Comparison of ENCODE assay signal across 10 mouse cellular contexts in genomic region chr7:49261941-49262511, GRCm38 (mm10).
DNase-seq lines count a peak whose midpoint lies in the region; ATAC-seq and TF ChIP-seq lines count a peak whose summit lies in the region.
"Had no signal": no experiment of that assay in that cellular context is flagged by ENCODE, and none has a peak within 500 bp of the region (broad histone marks: within the 10 kb centered on the region; RNA-seq: fewer than 3 reads in every experiment).

No protein-coding gene starts in this region.

- no peaks in the 10 kb centered on the region for H3K9me3 ChIP-seq in midbrain, postnatal 0 days (ENCODE audit: low read length)

- intact Hi-C loops in gastrocnemius, adult 2 months (cut with DNase I) = no loop called here

- peak overlapping the region; percentile 72 for H3K27ac ChIP-seq in layer of hippocampus, adult 2 months
- H3K27ac ChIP-seq in gastrocnemius, adult 2 months = peak overlapping the region; percentile 92
- H3K27ac ChIP-seq in midbrain, postnatal 0 days (ENCODE audit: low read depth, low read length) = no peak overlapping the region

- H3K36me3 ChIP-seq in midbrain, postnatal 0 days (ENCODE audit: insufficient read depth, low read length) = no peaks in the 10 kb centered on the region
- H3K36me3 ChIP-seq: G1E had no signal

- DNase-seq in layer of hippocampus, adult 2 months (ENCODE audit: low spot score in 2 of 2) = no peak
- no peak for DNase-seq in layer of hippocampus, postnatal 25 days (ENCODE audit: extremely low spot score in 1 of 2, low spot score in 1 of 2)
- DNase-seq in cerebellum, adult 9-10 months = peak; percentile 69
- peak; percentile 92 for DNase-seq in gastrocnemius, adult 2 months
- peak; percentile 82 for DNase-seq in midbrain, postnatal 0 days (ENCODE audit: low spot score)
- DNase-seq in lung, postnatal 36 days = no peak
- no peak for DNase-seq in kidney, postnatal 14 days
- DNase-seq: liver, postnatal 0 days had no signal

- no peak overlapping the region for H3K9ac ChIP-seq in midbrain, postnatal 0 days (replicated peaks; ENCODE audit: low read length, poor library complexity, severe bottlenecking)
- H3K9ac ChIP-seq: liver, postnatal 0 days had no signal

- H3K4me3 ChIP-seq in layer of hippocampus, adult 2 months = no peak overlapping the region
- no peak overlapping the region for H3K4me3 ChIP-seq in gastrocnemius, adult 2 months
- no peak overlapping the region for H3K4me3 ChIP-seq in midbrain, postnatal 0 days (ENCODE audit: low read depth, low read length)

- peak; percentile 49; the same call in 1 of the 2 replicates for ATAC-seq in midbrain, postnatal 0 days (ENCODE audit: low FRiP score)
- no peak for ATAC-seq in activated CD4-positive, CD25-positive, alpha-beta regulatory T cell, adult 4 months
- ATAC-seq: liver, postnatal 0 days had no signal

- H3K4me1 ChIP-seq in midbrain, postnatal 0 days (ENCODE audit: insufficient read depth, low read length) = peaks cover 9% of the 10 kb centered on the region

- H3K4me2 ChIP-seq in midbrain, postnatal 0 days (ENCODE audit: low read depth, low read length, poor library complexity, severe bottlenecking) = no peak overlapping the region

- H3K27me3 ChIP-seq in midbrain, postnatal 0 days (ENCODE audit: insufficient read depth, low read length) = no peaks in the 10 kb centered on the region

- TF ChIP-seq CTCF in layer of hippocampus, adult 2 months (conservative IDR thresholded peaks at IDR 0.05) = no peak
- no peak for TF ChIP-seq CTCF in gastrocnemius, adult 2 months (IDR thresholded peaks at IDR 0.05)
- TF ChIP-seq CTCF in midbrain, postnatal 0 days (IDR thresholded peaks at IDR 0.05) = no peak

- whole genome bisulfite sequencing in midbrain, postnatal 0 days = 68% methylated on average over 13 of the region's 13 CpGs

Comparison
In these comparisons a context has a peak if more than half of its experiments do, and no peak if none do; other contexts are left out.
1. DNase-seq: peak in cerebellum, adult 9-10 months (single experiment), gastrocnemius, adult 2 months (single experiment) and midbrain, postnatal 0 days (single experiment); none in layer of hippocampus, adult 2 months (0 of 2), layer of hippocampus, postnatal 25 days (0 of 2), lung, postnatal 36 days (single experiment) and kidney, postnatal 14 days (single experiment).